Mouse (Mus musculus): ENCODE measurements around the gene Tac4. TPM values are rescaled to one million over a fixed set of nuclear protein-coding genes. Genes with fewer than 3 reads are reported as not detected.

The Tac4 gene
- polyA plus RNA-seq, 1 experiment from 2014 or later: not detected

- no peaks in the 10 kb centered on the region for H3K9me3 ChIP-seq
- H3K9ac ChIP-seq: no peak overlapping the region
- peaks cover 30% of the 10 kb centered on the region for H3K4me1 ChIP-seq (replicated peaks)
- H3K27me3 ChIP-seq: 0 out of 2 replicates have a peak, but pooled peaks cover 12% of the 10 kb centered on the region
- no peak for ATAC-seq (ENCODE audit: low FRiP score)
- 75% methylated on average over 4 of the region's 4 CpGs for WGBS
- no peak overlapping the region for H3K27ac ChIP-seq
- H3K4me3 ChIP-seq: no peak overlapping the region
- no peak overlapping the region for H3K4me2 ChIP-seq
- H3K36me3 ChIP-seq: peaks cover 7% of the 10 kb centered on the region
Observed at GRCm38 (mm10) chr11:95264455-95265013, 3.2 kb downstream of the Tac4 start.

GRCm38 (mm10) chr11:95266540-95267245 lies 5.4 kb downstream of the Tac4 start:
- WGBS: 60% methylated on average over 6 of the region's 6 CpGs
- 0 out of 2 replicates have a peak, but pooled peaks cover 3% of the 10 kb centered on the region for H3K27me3 ChIP-seq
- H3K9ac ChIP-seq: no peak overlapping the region
- no peaks in the 10 kb centered on the region for H3K9me3 ChIP-seq
- H3K4me2 ChIP-seq: no peak overlapping the region
- H3K4me1 ChIP-seq (replicated peaks): peaks cover 30% of the 10 kb centered on the region
- no peak overlapping the region for H3K27ac ChIP-seq
- no peak for ATAC-seq (ENCODE audit: low FRiP score)
- H3K4me3 ChIP-seq: no peak overlapping the region
- H3K36me3 ChIP-seq: peaks cover 28% of the 10 kb centered on the region

- Histone ChIP-seq H3K36me3 (peaks cover 96% of the 10 kb centered on the region), H3K9ac (no peak overlapping the region), H3K4me3 (no peak overlapping the region), H3K4me2 (no peak overlapping the region), H3K9me3 (no peaks in the 10 kb centered on the region), H3K27me3 (no peaks in the 10 kb centered on the region), H3K27ac (no peak overlapping the region), H3K4me1 (replicated peaks) (peaks cover under 1% of the 10 kb centered on the region)
- no peak for ATAC-seq (ENCODE audit: low FRiP score)
- 84% methylated on average over 5 of the region's 5 CpGs for WGBS
Observed at GRCm38 (mm10) chr11:95273661-95274060, 12.3 kb downstream of the Tac4 start.

GRCm38 (mm10) chr11:95274613-95275012 lies 13.3 kb downstream of the Tac4 start:
- Histone ChIP-seq H3K9me3 (no peaks in the 10 kb centered on the region), H3K27ac (no peak overlapping the region), H3K4me3 (no peak overlapping the region), H3K36me3 (peaks cover 98% of the 10 kb centered on the region), H3K4me1 (replicated peaks) (no peaks in the 10 kb centered on the region), H3K27me3 (no peaks in the 10 kb centered on the region), H3K4me2 (no peak overlapping the region), H3K9ac (no peak overlapping the region)
- 95% methylated on average over 3 of the region's 3 CpGs for WGBS
- no peak for ATAC-seq (ENCODE audit: low FRiP score)

- Histone ChIP-seq H3K27me3 (no peaks in the 10 kb centered on the region), H3K4me2 (no peak overlapping the region), H3K9ac (no peak overlapping the region), H3K9me3 (no peaks in the 10 kb centered on the region), H3K4me1 (replicated peaks) (no peaks in the 10 kb centered on the region), H3K36me3 (peaks cover 97% of the 10 kb centered on the region), H3K27ac (no peak overlapping the region), H3K4me3 (no peak overlapping the region)
- WGBS: 96% methylated on average over 6 of the region's 6 CpGs
- no peak for ATAC-seq (ENCODE audit: low FRiP score)
Observed at GRCm38 (mm10) chr11:95276056-95276455, 14.7 kb downstream of the Tac4 start.

GRCm38 (mm10) chr11:95279061-95279659 lies 17.8 kb downstream of the Tac4 start:
- H3K4me2 ChIP-seq: no peak overlapping the region
- H3K27me3 ChIP-seq: no peaks in the 10 kb centered on the region
- no peak overlapping the region for H3K27ac ChIP-seq
- no peak overlapping the region for H3K4me3 ChIP-seq
- ATAC-seq (ENCODE audit: low FRiP score): no peak
- H3K4me1 ChIP-seq (replicated peaks): no peaks in the 10 kb centered on the region
- no peaks in the 10 kb centered on the region for H3K9me3 ChIP-seq
- peaks cover 97% of the 10 kb centered on the region for H3K36me3 ChIP-seq
- H3K9ac ChIP-seq: no peak overlapping the region
- 90% methylated on average over 4 of the region's 4 CpGs for WGBS

- no peaks in the 10 kb centered on the region for H3K9me3 ChIP-seq
- no peak overlapping the region for H3K27ac ChIP-seq
- 94% methylated on average over 5 of the region's 5 CpGs for WGBS
- peaks cover 97% of the 10 kb centered on the region for H3K36me3 ChIP-seq
- H3K4me2 ChIP-seq: no peak overlapping the region
- no peak for ATAC-seq (ENCODE audit: low FRiP score)
- no peaks in the 10 kb centered on the region for H3K27me3 ChIP-seq
- H3K9ac ChIP-seq: no peak overlapping the region
- no peaks in the 10 kb centered on the region for H3K4me1 ChIP-seq (replicated peaks)
- no peak overlapping the region for H3K4me3 ChIP-seq
Observed at GRCm38 (mm10) chr11:95282331-95282730, 21.0 kb downstream of the Tac4 start.

- Histone ChIP-seq H3K4me1 (replicated peaks) (no peaks in the 10 kb centered on the region), H3K4me2 (no peak overlapping the region), H3K9ac (no peak overlapping the region), H3K36me3 (peaks cover 82% of the 10 kb centered on the region), H3K9me3 (no peaks in the 10 kb centered on the region), H3K4me3 (no peak overlapping the region), H3K27ac (no peak overlapping the region), H3K27me3 (no peaks in the 10 kb centered on the region)
- 87% methylated on average over 4 of the region's 4 CpGs for WGBS
- no peak for ATAC-seq (ENCODE audit: low FRiP score)
Observed at GRCm38 (mm10) chr11:95291998-95292397, 30.7 kb downstream of the Tac4 start.

- Histone ChIP-seq H3K27me3 (no peaks in the 10 kb centered on the region), H3K4me1 (replicated peaks) (no peaks in the 10 kb centered on the region), H3K9ac (no peak overlapping the region), H3K4me2 (no peak overlapping the region), H3K36me3 (peaks cover 79% of the 10 kb centered on the region), H3K4me3 (no peak overlapping the region), H3K27ac (no peak overlapping the region), H3K9me3 (no peaks in the 10 kb centered on the region)
- WGBS: 92% methylated on average over 8 of the region's 8 CpGs
- no peak for ATAC-seq (ENCODE audit: low FRiP score)
Observed at GRCm38 (mm10) chr11:95293017-95293624, 31.8 kb downstream of the Tac4 start.

- ATAC-seq (ENCODE audit: low FRiP score): no peak
- Histone ChIP-seq H3K9me3 (no peaks in the 10 kb centered on the region), H3K9ac (no peak overlapping the region), H3K4me1 (replicated peaks) (no peaks in the 10 kb centered on the region), H3K27ac (no peak overlapping the region), H3K27me3 (no peaks in the 10 kb centered on the region), H3K4me2 (no peak overlapping the region), H3K4me3 (no peak overlapping the region), H3K36me3 (peaks cover 80% of the 10 kb centered on the region)
- WGBS: 93% methylated on average over 13 of the region's 13 CpGs
Observed at GRCm38 (mm10) chr11:95295736-95296135, 34.4 kb downstream of the Tac4 start.

GRCm38 (mm10) chr11:95298146-95298545 lies 36.8 kb downstream of the Tac4 start:
- Histone ChIP-seq H3K27ac (no peak overlapping the region), H3K36me3 (peaks cover 80% of the 10 kb centered on the region), H3K4me1 (replicated peaks) (no peaks in the 10 kb centered on the region), H3K4me2 (no peak overlapping the region), H3K9ac (no peak overlapping the region), H3K4me3 (no peak overlapping the region), H3K9me3 (no peaks in the 10 kb centered on the region), H3K27me3 (no peaks in the 10 kb centered on the region)
- ATAC-seq (ENCODE audit: low FRiP score): no peak
- 30% methylated on average over 2 of the region's 2 CpGs for WGBS

GRCm38 (mm10) chr11:95299886-95300285 lies 38.6 kb downstream of the Tac4 start:
- peaks cover 76% of the 10 kb centered on the region for H3K36me3 ChIP-seq
- H3K4me1 ChIP-seq (replicated peaks): no peaks in the 10 kb centered on the region
- H3K9ac ChIP-seq: no peak overlapping the region
- H3K4me3 ChIP-seq: no peak overlapping the region
- no peak overlapping the region for H3K27ac ChIP-seq
- WGBS: 96% methylated on average over 12 of the region's 12 CpGs
- H3K27me3 ChIP-seq: no peaks in the 10 kb centered on the region
- no peak for ATAC-seq (ENCODE audit: low FRiP score)
- no peak overlapping the region for H3K4me2 ChIP-seq
- no peaks in the 10 kb centered on the region for H3K9me3 ChIP-seq
